Mouse (Mus musculus): ENCODE results near the gene Fbln1. TPM values are rescaled to one million over a fixed set of nuclear protein-coding genes. Genes with fewer than 3 reads are reported as not detected.

The Fbln1 gene
- polyA plus RNA-seq, 1 experiment from 2014 or later, result 48.9 TPM

GRCm38 (mm10) chr15:85200446-85201289, 5.1 kb upstream of the Fbln1 start:
- DNase-seq (ENCODE audit: low spot score) (peak; percentile 65), ATAC-seq (no peak; the same call in 1 of the 2 replicates)
- 0 out of 2 replicates have a peak overlapping the region, but pooled peaks have one; percentile 5 for H3K9ac ChIP-seq (ENCODE audit: low read length)
- peaks cover 2% of the 10 kb centered on the region; the same call in 1 of the 2 replicates for H3K4me1 ChIP-seq (ENCODE audit: control insufficient read depth, insufficient read depth, low read length)
- H3K4me3 ChIP-seq (ENCODE audit: low read depth, low read length), result no peak overlapping the region
- no peaks in the 10 kb centered on the region for H3K9me3 ChIP-seq (replicated peaks; ENCODE audit: control insufficient read depth, low read length)
- peak overlapping the region; percentile 50; the same call in 1 of the 2 replicates for H3K27ac ChIP-seq (ENCODE audit: low read depth, low read length)
- 54% methylated on average over 14 of the region's 14 CpGs for WGBS
- H3K36me3 ChIP-seq (ENCODE audit: control insufficient read depth, insufficient read depth, low read length), result no peaks in the 10 kb centered on the region
- H3K27me3 ChIP-seq (replicated peaks; ENCODE audit: control insufficient read depth, insufficient read depth, low read length), result no peaks in the 10 kb centered on the region
- H3K4me2 ChIP-seq (ENCODE audit: low read length), result no peak overlapping the region

GRCm38 (mm10) chr15:85202199-85202598, 3.5 kb upstream of the Fbln1 start:
- Histone ChIP-seq H3K9ac (ENCODE audit: low read length) (no peak overlapping the region), H3K27me3 (replicated peaks; ENCODE audit: control insufficient read depth, insufficient read depth, low read length) (no peaks in the 10 kb centered on the region), H3K9me3 (replicated peaks; ENCODE audit: control insufficient read depth, low read length) (no peaks in the 10 kb centered on the region), H3K27ac (ENCODE audit: low read depth, low read length) (no peak overlapping the region), H3K4me3 (ENCODE audit: low read depth, low read length) (no peak overlapping the region), H3K4me1 (ENCODE audit: control insufficient read depth, insufficient read depth, low read length) (peaks cover 13% of the 10 kb centered on the region), H3K36me3 (ENCODE audit: control insufficient read depth, insufficient read depth, low read length) (no peaks in the 10 kb centered on the region), H3K4me2 (ENCODE audit: low read length) (no peak overlapping the region)
- ATAC-seq (no peak), DNase-seq (ENCODE audit: low spot score) (no peak)
- 84% methylated on average over 9 of the region's 9 CpGs for WGBS

GRCm38 (mm10) chr15:85202787-85203186, 3.0 kb upstream of the Fbln1 start:
- no peaks in the 10 kb centered on the region for H3K9me3 ChIP-seq (replicated peaks; ENCODE audit: control insufficient read depth, low read length)
- H3K36me3 ChIP-seq (ENCODE audit: control insufficient read depth, insufficient read depth, low read length), result no peaks in the 10 kb centered on the region
- no peak overlapping the region for H3K4me2 ChIP-seq (ENCODE audit: low read length)
- WGBS, result 42% methylated on average over 5 of the region's 5 CpGs
- H3K4me1 ChIP-seq (ENCODE audit: control insufficient read depth, insufficient read depth, low read length), result peaks cover 18% of the 10 kb centered on the region
- peak; percentile 30 for DNase-seq (ENCODE audit: low spot score)
- H3K27me3 ChIP-seq (replicated peaks; ENCODE audit: control insufficient read depth, insufficient read depth, low read length), result no peaks in the 10 kb centered on the region
- no peak overlapping the region for H3K9ac ChIP-seq (ENCODE audit: low read length)
- ATAC-seq, result no peak
- H3K27ac ChIP-seq (ENCODE audit: low read depth, low read length), result no peak overlapping the region
- H3K4me3 ChIP-seq (ENCODE audit: low read depth, low read length), result no peak overlapping the region

- 44% methylated on average over 8 of the region's 8 CpGs for WGBS
- H3K9ac ChIP-seq (ENCODE audit: low read length), result no peak overlapping the region
- H3K36me3 ChIP-seq (ENCODE audit: control insufficient read depth, insufficient read depth, low read length), result no peaks in the 10 kb centered on the region
- H3K4me3 ChIP-seq (ENCODE audit: low read depth, low read length), result no peak overlapping the region
- no peak overlapping the region for H3K27ac ChIP-seq (ENCODE audit: low read depth, low read length)
- no peaks in the 10 kb centered on the region for H3K27me3 ChIP-seq (replicated peaks; ENCODE audit: control insufficient read depth, insufficient read depth, low read length)
- H3K4me1 ChIP-seq (ENCODE audit: control insufficient read depth, insufficient read depth, low read length), result peaks cover 24% of the 10 kb centered on the region
- no peak overlapping the region for H3K4me2 ChIP-seq (ENCODE audit: low read length)
- ATAC-seq (no peak), DNase-seq (ENCODE audit: low spot score) (no peak)
- no peaks in the 10 kb centered on the region for H3K9me3 ChIP-seq (replicated peaks; ENCODE audit: control insufficient read depth, low read length)
Measured at GRCm38 (mm10) chr15:85204383-85204782, 1.4 kb upstream of the Fbln1 start.

- ATAC-seq (no peak), DNase-seq (ENCODE audit: low spot score) (peak; percentile 23)
- peak overlapping the region; percentile 78 for H3K9ac ChIP-seq (ENCODE audit: low read length)
- no peaks in the 10 kb centered on the region for H3K27me3 ChIP-seq (replicated peaks; ENCODE audit: control insufficient read depth, insufficient read depth, low read length)
- 8% methylated on average over 3 of the region's 3 CpGs for WGBS
- no peaks in the 10 kb centered on the region for H3K9me3 ChIP-seq (replicated peaks; ENCODE audit: control insufficient read depth, low read length)
- H3K4me1 ChIP-seq (ENCODE audit: control insufficient read depth, insufficient read depth, low read length), result peaks cover 22% of the 10 kb centered on the region
- H3K27ac ChIP-seq (ENCODE audit: low read depth, low read length), result peak overlapping the region; percentile 73; the same call in 1 of the 2 replicates
- no peaks in the 10 kb centered on the region for H3K36me3 ChIP-seq (ENCODE audit: control insufficient read depth, insufficient read depth, low read length)
- peak overlapping the region; percentile 77 for H3K4me2 ChIP-seq (ENCODE audit: low read length)
- peak overlapping the region; percentile 56 for H3K4me3 ChIP-seq (ENCODE audit: low read depth, low read length)
Measured at GRCm38 (mm10) chr15:85206703-85207075, 940 bp downstream of the Fbln1 start.

GRCm38 (mm10) chr15:85207081-85207480, 1.3 kb downstream of the Fbln1 start:
- DNase-seq (ENCODE audit: low spot score) (peak; percentile 33), ATAC-seq (no peak)
- WGBS, result 1% methylated on average over 3 of the region's 3 CpGs
- Histone ChIP-seq H3K27me3 (replicated peaks; ENCODE audit: control insufficient read depth, insufficient read depth, low read length) (no peaks in the 10 kb centered on the region), H3K9ac (ENCODE audit: low read length) (peak overlapping the region; percentile 78; the same call in 1 of the 2 replicates), H3K4me2 (ENCODE audit: low read length) (peak overlapping the region; percentile 77), H3K9me3 (replicated peaks; ENCODE audit: control insufficient read depth, low read length) (no peaks in the 10 kb centered on the region), H3K27ac (ENCODE audit: low read depth, low read length) (peak overlapping the region; percentile 73), H3K36me3 (ENCODE audit: control insufficient read depth, insufficient read depth, low read length) (no peaks in the 10 kb centered on the region), H3K4me3 (ENCODE audit: low read depth, low read length) (peak overlapping the region; percentile 56), H3K4me1 (ENCODE audit: control insufficient read depth, insufficient read depth, low read length) (peaks cover 22% of the 10 kb centered on the region)

- no peaks in the 10 kb centered on the region for H3K27me3 ChIP-seq (replicated peaks; ENCODE audit: control insufficient read depth, insufficient read depth, low read length)
- ATAC-seq (peak; percentile 54; the same call in 1 of the 2 replicates), DNase-seq (ENCODE audit: low spot score) (peak; percentile 82)
- peaks cover 22% of the 10 kb centered on the region for H3K4me1 ChIP-seq (ENCODE audit: control insufficient read depth, insufficient read depth, low read length)
- H3K9me3 ChIP-seq (replicated peaks; ENCODE audit: control insufficient read depth, low read length), result no peaks in the 10 kb centered on the region
- H3K4me2 ChIP-seq (ENCODE audit: low read length), result peak overlapping the region; percentile 77
- H3K36me3 ChIP-seq (ENCODE audit: control insufficient read depth, insufficient read depth, low read length), result no peaks in the 10 kb centered on the region
- H3K4me3 ChIP-seq (ENCODE audit: low read depth, low read length), result peak overlapping the region; percentile 13; the same call in 1 of the 2 replicates
- peak overlapping the region; percentile 73; the same call in 1 of the 2 replicates for H3K27ac ChIP-seq (ENCODE audit: low read depth, low read length)
- WGBS, result 5% methylated on average over 2 of the region's 2 CpGs
- peak overlapping the region; percentile 40; the same call in 1 of the 2 replicates for H3K9ac ChIP-seq (ENCODE audit: low read length)
Measured at GRCm38 (mm10) chr15:85207763-85208162, 2.0 kb downstream of the Fbln1 start.

- H3K36me3 ChIP-seq (ENCODE audit: control insufficient read depth, insufficient read depth, low read length), result no peaks in the 10 kb centered on the region
- H3K4me2 ChIP-seq (ENCODE audit: low read length), result peak overlapping the region; percentile 77
- DNase-seq (ENCODE audit: low spot score) (peak; percentile 17), ATAC-seq (no peak)
- peaks cover 22% of the 10 kb centered on the region for H3K4me1 ChIP-seq (ENCODE audit: control insufficient read depth, insufficient read depth, low read length)
- peak overlapping the region; percentile 13 for H3K4me3 ChIP-seq (ENCODE audit: low read depth, low read length)
- peak overlapping the region; percentile 73; the same call in 1 of the 2 replicates for H3K27ac ChIP-seq (ENCODE audit: low read depth, low read length)
- peak overlapping the region; percentile 40; the same call in 1 of the 2 replicates for H3K9ac ChIP-seq (ENCODE audit: low read length)
- 6% methylated on average over 10 of the region's 10 CpGs for WGBS
- no peaks in the 10 kb centered on the region for H3K9me3 ChIP-seq (replicated peaks; ENCODE audit: control insufficient read depth, low read length)
- no peaks in the 10 kb centered on the region for H3K27me3 ChIP-seq (replicated peaks; ENCODE audit: control insufficient read depth, insufficient read depth, low read length)
Measured at GRCm38 (mm10) chr15:85208332-85208731, 2.6 kb downstream of the Fbln1 start.

GRCm38 (mm10) chr15:85209341-85209740, 3.6 kb downstream of the Fbln1 start:
- ATAC-seq (no peak), DNase-seq (ENCODE audit: low spot score) (no peak)
- H3K9me3 ChIP-seq (replicated peaks; ENCODE audit: control insufficient read depth, low read length), result no peaks in the 10 kb centered on the region
- H3K36me3 ChIP-seq (ENCODE audit: control insufficient read depth, insufficient read depth, low read length), result no peaks in the 10 kb centered on the region
- no peak overlapping the region for H3K4me3 ChIP-seq (ENCODE audit: low read depth, low read length)
- no peaks in the 10 kb centered on the region for H3K27me3 ChIP-seq (replicated peaks; ENCODE audit: control insufficient read depth, insufficient read depth, low read length)
- H3K27ac ChIP-seq (ENCODE audit: low read depth, low read length), result no peak overlapping the region
- H3K9ac ChIP-seq (ENCODE audit: low read length), result no peak overlapping the region
- H3K4me1 ChIP-seq (ENCODE audit: control insufficient read depth, insufficient read depth, low read length), result peaks cover 22% of the 10 kb centered on the region
- WGBS, result 89% methylated on average over 3 of the region's 3 CpGs
- no peak overlapping the region for H3K4me2 ChIP-seq (ENCODE audit: low read length)

Measured in forebrain, embryonic 14.5 days (tissue).